Mouse (Mus musculus) left cerebral cortex, adult 8-10 months (tissue): ENCODE results near the gene Gng12. TPM values are rescaled to one million over a fixed set of nuclear protein-coding genes. Genes with fewer than 3 reads are reported as not detected.

Experiments
- DNase-seq, 2 experiments: peaks; one replicate each; pipeline ENCODE4 v3.0.0; 2022; ENCODE audit warnings: low spot score in 2 of 2
- total RNA-seq, 4 experiments: library from RNA; stranded (reverse); gene quantifications; 2 replicates each; pipeline ENCODE4 v1.2.4; 2022

The Gng12 gene
- total RNA-seq, 4 experiments from 2014 or later = 57.5 to 66.2 (median 59.2) TPM

DNA sequence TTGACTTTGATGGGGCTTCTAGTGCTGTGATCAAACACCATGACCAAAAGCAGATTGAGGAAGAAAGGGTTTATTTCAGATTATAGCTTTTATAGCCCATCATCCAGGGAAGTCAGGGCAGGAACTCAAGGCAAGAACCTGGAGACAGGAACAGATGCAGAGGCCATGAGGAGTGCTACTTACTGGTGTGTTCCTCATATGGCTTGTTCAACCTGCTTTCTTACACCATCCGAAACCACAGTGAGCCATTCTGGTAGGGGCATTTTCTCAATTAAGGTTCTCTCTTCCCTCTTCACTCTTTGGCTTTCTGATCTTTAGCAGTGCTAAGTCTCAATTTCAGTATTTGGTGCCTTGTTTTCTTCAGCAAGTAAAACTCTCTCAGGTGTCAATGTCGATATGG is 19.4 kb downstream of the Gng12 start:
- no peak for DNase-seq

DNA sequence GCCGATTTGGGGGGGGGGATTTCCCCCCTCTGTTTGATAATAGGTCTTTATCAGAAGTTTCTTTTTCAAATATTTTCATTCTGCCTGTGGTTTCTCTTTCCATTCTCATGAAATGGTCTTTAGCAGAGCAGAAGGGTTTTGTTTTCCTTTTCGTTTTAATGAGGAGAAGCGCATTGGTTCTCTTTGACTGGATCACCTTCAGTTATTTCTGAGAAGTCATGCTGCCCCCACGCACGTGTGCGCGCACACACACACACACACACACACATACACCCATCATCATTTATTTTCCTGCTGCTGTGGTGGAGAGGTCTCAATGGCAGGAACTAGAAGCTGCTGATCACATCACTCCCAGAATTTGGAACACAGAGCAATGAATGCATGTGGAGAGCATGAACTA is 20.8 kb downstream of the Gng12 start:
- no peak for DNase-seq

DNA sequence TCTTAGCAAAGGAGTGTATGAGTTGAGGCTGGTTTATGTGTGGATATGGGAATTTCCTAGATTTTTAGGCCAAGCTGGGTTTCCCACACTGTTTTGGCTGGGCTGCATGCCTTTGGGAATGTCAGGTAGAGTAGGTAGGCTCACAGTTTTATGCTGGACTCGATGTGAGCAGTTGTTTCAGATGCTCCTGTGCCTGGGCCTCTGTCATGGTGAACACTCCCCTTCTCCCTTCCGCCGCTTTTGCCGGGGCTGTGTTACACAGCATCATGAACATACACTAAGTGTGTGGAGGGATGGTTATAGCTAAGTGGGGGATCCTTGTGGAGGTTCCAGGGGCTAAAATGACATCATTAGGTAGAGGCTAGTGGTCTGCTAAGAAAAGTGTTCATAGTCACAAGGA is 24.6 kb downstream of the Gng12 start:
- DNase-seq = no peak

DNA sequence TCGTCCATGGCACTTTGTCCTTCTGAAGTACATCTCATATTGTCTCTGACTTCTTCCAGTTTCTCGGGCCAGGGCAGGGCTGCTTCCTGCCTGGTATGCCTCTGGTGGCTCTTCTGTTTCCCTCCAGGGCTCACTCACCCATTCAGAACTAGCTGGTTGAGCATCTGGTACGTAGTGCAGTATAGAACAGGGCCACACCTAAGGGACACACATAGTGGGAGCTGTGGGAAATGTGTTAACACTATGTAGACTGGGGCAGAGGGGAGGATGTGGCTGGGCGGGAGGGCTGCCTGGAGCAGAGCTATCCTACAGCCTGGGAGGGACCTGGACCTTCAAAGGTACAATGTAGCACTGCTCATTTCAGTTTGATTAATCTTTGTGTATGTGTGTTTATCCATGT is 25.6 kb downstream of the Gng12 start:
- DNase-seq = no peak

DNA sequence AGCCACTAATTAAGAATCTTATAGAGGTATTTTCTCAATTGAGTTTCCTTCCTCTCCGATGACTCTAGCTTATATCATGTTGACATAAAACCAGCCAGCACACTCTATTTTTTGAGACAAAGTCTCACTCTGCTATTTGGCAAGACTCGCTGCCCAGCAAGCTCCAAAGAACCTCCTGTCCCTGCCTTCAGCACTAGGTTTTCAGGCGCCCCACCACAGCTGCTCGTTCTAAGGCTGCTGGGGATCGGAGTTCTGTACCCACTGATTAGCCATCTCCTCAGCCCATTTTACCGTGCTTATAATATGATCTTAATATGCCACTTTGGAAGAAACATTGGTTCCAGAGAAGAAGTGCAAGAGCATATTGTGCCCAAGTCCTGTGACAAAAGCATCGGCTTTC is 26.3 kb downstream of the Gng12 start:
- DNase-seq = no peak

DNA sequence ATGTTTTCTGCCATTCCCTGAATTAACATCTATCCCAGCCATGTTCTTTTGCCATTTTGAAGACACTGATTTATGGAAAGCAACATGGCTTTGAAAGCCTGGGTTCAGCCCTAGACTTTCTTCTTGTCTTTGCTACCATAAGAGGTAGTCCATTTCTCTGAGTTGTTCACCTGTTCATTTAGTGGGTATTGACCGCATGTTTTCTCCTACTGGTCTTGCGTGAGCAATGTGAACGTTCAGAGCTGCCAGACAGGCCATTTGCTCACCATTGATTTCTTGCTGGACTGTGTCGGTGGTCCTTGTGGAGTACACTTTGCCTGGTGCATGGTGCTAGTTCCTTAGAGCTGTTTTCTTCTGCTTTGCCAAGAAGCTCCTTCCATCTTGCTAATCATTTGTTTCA is 27.7 kb downstream of the Gng12 start:
- no peak for DNase-seq

DNA sequence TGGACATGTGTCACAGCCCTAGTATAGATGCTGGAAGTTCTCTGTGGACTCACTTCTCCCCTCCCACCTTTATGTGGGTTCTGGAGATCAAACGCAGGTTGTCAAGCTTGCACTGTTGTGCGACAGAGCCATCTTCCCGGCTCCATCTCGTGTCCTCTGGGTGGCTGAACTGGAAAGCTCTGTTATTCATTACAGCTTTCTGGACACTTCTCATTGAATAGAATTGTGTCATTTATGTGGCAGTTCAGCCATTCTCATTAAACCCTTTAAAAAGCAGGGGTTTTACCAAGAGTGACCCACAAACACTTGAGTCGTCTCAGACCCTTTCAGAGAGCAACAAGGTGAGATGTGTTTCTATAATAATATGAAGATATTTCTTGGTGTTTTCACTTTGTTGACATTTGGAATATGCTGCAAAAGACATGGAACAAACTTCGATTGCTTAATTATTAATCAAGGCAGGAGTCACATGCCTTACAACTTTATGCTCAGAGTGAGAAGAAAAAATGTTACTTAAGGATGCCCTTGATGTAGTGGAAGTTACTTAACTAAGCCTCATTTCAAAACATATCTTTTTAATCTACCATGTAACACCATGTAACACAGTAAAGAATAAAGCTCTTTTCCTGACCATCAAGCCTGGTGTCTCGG is 28.2 kb downstream of the Gng12 start:
- DNase-seq = no peak

DNA sequence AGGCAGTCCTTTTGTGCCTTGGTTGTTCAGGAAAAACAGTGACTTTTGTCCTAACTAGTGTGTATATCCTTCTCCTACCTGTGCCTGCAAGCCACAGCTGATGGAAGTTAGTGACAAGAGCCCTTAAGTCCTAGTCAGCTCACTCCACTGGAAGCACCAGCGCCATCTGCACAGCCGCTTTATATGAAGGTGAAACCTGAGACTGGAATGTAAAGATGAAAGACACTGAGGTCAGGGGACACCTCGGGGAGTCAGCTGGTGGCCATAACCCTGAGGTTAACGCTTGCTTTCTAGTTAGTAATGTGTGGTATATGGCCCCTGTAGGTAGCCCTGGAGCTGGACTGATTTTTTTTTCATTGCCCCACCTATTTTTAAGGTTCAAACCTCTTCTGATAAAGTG is 30.1 kb downstream of the Gng12 start:
- no peak for DNase-seq

DNA sequence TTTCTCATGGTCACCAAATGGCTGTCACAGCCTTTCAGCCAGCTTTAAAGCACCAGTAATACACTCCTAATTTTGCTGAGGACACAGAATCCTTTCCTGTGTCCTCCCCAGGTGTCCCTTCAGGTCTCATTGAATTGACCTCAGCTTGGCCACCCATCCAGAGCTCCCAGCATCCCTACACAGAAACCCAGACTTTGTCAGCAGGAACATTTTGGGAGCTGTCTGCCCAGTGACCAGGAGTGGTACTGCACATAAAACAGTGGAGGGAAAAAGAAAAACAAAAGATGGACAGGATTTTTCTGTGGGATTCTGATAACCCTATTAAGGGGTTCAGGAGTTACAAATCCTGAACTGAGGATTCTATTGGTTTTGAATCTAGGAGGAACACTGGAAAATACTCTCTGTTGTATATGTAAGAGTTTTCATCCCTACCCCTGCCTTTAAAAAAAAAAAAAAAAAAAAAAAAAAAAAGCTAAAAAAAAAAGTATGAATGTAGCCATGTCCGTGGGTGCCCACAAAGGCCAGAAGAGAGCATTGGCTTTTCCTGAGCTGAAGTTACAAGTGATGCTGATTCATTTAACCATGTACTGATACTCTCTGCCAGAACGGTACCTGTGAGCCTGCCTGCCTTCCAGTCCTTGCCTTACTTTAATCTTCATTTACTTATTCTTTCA is 32.9 kb downstream of the Gng12 start:
- no peak for DNase-seq

DNA sequence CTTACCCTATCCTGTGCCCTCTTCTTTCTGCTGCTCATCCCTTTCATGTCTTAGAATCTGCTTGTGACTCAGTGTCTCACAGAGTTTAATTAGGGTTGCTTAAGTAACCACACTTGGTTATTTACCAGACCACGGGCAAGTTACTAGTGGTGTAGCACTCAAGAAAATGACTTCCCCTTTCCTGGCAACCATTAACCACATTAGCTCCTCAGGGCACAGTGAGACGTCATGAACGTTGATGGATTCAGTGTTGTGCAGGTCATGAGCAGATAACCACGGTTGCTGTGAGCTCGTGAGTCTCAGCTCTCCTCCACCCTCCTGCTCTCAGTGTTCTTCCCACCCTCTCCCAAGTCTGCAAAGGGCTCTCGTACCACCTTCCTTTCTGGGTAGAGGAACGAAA is 33.5 kb downstream of the Gng12 start:
- no peak for DNase-seq

DNA sequence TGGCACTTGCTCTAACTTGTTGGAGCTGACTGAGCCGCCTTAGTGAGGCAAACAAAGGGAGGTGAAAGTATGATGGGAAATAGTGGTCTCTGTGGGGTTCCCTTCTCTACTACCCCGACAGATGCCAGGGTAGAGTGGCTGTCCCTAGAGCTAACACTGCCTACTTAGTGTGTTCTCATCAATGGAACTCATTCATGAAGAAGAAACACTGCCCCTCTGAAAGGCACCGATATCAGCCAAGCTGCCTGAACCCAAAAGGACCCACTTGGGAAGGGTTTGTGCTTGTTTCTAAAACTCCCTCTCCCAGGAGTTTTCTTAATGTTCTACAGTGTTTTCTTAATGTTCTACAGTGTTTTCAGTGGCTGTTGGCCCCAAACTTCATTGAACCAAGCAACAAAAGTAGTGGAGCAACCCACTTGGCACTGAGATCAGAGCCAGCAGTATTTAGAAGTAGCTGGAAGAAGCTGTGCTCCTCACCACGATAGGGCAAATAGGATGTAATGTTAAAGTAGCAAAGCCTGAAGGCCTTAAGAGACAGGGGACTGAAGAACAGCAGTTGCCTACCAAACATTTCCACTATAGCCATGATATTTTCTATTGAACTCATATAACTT is 36.1 kb downstream of the Gng12 start:
- peak in 1 of 2 experiments; percentile 31 for DNase-seq

DNA sequence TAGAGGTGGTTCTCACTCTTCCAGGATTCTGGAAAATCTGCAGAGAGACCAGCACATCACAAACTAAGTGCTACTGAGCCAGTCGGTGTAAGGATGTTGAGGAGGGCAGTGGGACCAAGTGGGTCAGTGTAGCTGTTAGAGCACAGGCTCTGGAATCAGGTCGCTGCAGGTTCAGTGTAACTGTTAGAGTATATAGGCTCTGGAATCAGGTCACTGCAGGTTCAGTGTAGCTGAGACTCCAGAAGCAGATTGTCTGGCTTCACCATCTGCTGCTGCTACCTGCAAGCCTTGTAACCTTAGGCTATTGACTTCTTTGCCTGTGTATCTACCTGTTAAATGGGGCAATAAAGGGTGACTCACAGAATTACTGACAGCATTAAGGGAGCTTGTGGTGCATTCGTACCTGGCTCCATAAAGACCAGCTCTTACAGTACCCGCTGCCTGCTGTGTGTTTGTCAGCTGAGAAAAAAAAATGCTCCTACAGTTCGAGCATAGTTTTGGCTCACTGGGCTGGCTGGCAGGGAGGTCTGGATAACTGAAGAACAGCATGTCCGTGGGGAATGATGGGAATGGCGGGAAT is 44.5 kb downstream of the Gng12 start:
- no peak for DNase-seq

DNA sequence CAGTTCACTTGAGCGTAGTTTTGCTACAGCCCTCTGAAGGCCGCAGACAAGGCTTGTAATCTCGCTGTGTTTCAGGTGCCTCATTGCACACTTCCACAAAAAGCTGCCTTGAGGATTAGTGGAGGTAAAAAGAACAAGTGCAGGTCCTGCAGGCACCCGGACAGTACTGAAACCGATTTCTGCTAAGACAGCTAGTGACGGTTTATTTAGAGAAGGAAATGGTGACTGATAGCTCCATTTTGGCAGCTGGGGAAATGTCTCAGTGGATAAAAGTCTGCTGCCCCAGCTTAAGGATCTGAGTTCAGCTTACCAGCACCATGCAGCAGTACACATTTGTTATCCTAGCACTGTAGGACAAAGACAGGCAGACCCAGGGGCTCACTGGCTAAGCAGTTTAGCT is 45.6 kb downstream of the Gng12 start:
- no peak for DNase-seq

DNA sequence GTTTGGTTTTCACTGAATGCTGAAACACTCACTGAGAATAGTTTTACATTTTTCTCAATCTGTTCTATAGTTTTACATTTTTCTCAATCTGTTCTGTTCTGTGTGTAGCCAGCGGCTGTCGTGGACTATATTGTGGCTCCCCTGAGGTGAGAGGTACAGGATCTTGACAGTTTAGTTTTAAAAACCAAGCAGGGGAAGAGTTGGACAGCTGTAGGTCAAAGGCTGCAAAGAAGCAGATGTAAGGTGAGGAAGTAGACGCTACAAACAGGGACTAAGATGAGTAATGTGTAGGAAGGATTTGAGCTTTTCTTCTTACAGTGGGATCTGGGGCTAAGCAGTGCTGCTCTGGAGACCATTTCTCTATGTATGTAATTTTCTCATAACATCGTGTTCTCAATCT is 46.6 kb downstream of the Gng12 start:
- DNase-seq = no peak

DNA sequence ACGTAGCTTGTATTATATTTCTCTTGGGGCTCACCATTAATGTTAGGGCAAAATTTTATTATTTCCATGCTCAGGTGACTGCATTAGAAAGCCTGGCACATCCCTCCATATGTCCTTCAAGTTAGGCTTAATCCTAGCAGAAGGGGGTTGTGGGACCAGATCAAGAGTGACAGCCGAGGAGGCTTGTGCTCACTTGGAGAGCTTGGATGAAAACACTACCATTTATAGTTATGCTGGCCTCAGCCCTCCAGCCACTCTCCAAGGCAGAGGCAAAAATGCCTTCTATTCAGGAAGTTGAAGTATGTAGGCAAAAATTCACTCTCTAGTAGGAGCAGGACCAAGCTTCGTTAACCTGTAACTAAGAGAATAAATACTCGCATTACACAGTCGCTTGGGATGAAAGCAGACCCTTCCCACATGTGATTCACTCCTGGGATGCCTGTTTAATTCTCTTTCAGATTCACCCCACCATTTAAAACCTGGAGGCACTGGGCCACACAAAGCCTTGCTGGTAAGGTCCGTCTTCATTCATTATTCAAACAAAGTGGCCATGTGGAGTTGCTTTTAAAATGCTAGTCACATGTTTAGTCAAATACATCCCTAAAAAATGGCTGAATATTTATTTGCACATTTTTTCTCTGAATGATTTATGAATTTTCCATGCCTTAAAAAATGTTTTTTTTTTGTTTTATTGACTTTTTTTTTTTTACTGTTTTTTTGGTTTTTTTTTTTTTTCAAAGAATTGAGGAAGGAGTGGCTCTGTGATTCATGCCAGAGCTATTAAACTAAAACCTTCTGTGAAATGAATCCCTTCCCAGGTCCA is 47.4 kb downstream of the Gng12 start:
- DNase-seq = no peak

DNA sequence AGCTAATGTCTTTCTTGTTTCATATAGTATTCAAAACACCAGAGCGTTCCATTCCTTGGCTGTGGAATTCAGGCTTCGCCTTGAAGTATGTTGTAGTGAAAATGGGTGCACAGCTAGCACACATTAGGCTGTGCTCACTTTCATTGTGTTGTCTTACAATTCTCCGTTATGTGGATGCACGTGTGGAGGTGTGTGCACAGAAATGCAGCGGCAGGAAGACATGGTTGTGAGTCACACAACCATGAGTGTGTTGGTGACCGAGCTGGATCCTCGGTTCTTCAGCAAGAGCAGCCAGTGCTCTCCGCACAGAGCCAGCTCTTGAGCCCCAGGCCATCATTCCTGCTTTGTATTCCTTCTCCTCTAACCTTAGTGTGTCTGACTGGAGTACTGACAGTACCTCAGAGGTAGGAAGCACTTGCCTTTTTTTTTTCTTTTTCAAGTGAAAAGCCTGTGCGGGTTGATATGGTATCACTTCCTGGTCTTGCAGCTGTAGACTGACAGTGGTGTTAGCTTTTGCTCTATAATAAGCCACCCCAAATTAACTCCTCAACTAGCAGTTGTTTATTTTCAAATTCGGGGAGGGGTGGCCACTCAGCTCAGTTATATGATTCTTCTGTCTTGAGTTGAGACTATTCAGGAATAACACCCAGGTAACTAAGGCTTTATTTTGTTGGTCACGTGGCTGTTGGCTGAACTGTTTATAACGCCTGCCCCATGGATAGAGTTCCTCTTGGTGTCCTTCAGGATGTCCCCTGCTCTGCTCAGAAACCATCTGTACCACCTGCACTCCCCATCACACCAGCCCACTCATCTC is 48.2 kb downstream of the Gng12 start:
- no peak for DNase-seq

DNA sequence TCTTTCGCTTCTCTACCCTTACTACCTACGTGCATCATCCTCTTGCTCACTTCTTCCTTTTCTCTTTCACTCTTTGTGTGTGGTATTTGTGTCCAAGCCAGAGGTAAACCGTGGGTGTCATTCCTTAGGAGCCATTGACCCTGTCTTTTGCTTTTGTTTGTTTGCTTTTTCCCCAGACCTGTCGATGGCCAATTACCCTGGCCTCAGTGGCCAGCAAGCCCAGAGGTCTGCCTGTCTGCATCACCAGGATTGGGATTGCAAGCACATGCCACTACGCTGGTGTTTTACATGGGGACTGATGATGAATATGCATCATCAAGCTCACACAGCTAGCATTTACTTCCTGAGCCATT is 48.8 kb downstream of the Gng12 start:
- DNase-seq = no peak

DNA sequence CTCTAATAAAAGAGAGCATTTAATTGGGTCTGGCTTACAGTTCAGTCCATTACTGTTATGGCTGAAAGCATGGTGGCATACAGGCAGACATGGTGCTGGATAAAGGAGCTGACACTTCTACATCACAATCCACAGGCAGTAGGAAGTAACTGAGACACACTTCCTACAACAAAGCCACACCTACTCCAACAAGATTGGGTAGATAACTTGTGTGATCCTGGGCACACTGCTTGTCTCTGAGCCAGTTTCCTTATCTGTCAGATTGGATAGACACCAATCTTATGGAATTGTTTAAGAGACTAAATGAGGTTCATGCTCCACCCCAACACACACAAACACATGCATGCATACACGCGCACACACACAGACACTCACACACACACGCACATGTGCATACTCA is 51.9 kb downstream of the Gng12 start:
- DNase-seq = no peak

DNA sequence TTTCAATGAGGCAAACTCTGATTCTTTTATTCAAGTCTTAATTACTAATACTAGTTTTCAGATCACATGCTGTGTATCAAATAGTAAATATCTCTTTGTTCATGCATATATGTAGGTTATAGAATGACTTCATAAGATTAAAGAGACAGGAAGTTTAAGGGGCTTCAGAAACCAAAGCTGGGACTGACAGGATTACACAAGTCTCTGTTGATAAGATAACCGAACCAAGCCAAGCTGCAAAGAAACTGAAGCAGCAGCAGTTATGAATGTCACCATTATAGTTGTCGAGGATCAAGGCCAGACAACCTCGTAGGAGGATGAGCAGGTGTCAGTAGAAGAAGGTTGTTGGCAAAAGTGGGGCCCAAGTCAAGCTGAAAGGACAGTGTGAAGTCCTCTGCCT is 52.7 kb downstream of the Gng12 start:
- no peak for DNase-seq

DNA sequence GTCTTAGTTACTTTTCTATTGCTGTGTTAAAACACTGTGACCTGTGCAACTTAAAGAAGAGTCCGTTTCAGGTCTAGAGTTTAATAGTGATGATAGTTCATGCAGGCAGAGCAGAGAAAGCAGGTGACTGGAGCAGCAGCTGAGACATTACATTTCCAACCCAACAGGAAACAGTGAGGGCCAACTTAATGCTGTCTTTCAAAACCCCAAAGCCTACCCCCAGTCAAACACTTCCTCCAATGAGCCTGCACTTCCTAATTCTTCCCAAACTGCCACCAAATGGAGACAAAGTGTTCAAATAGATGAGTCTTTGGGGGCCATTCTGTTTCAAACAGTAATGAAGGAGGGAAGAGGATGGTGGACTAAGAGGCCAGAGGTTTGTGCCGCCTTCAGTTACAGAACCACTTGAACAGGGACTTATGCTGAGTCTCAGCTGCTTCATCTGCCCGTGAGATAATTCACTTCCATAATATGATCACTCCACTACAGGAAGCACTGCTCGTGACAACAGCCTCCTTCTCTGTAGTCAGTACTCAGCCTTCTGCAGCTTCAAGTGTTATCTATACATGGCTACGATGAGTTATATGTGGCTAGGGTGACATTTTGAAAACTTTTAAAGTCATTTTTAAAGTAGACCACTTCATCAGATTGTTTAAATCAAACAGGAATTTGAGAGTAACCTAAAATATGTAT is 55.7 kb downstream of the Gng12 start:
- DNase-seq = no peak
